Mouse (Mus musculus): ENCODE measurements at regions not wholly inside any gene's neighbourhood (a gene's known extent, or its start where the extent isn't known, plus 50 kb on each side); places are given as distances from the start of the nearest gene placed in this dataset.

GRCm38 (mm10) chr19:26994586-26995352 is 109.1 kb downstream of the Gm815 start:
- Histone ChIP-seq H3K9me3 (ENCODE audit: control insufficient read depth) (no peaks in the 10 kb centered on the region), H3K27me3 (replicated peaks; ENCODE audit: control insufficient read depth, insufficient read depth, low read length) (no peaks in the 10 kb centered on the region), H3K4me3 (ENCODE audit: low read depth, low read length) (no peak overlapping the region), H3K4me1 (replicated peaks; ENCODE audit: control insufficient read depth, insufficient read depth, low read length) (no peaks in the 10 kb centered on the region), H3K36me3 (ENCODE audit: control insufficient read depth, insufficient read depth) (no peaks in the 10 kb centered on the region), H3K27ac (ENCODE audit: low read depth, low read length) (no peak overlapping the region), H3K9ac (ENCODE audit: low read depth, low read length) (no peak overlapping the region), H3K4me2 (replicated peaks; ENCODE audit: low read depth) (no peak overlapping the region)
- TF ChIP-seq CTCF (IDR thresholded peaks at IDR 0.05; ENCODE audit: low read depth): no peak
- 76% methylated on average over 4 of the region's 4 CpGs for WGBS
- ATAC-seq: no peak

- no peak overlapping the region for H3K9ac ChIP-seq (ENCODE audit: low read depth, low read length)
- 74% methylated on average over 3 of the region's 3 CpGs for WGBS
- H3K36me3 ChIP-seq (ENCODE audit: control insufficient read depth, insufficient read depth): no peaks in the 10 kb centered on the region
- H3K4me2 ChIP-seq (replicated peaks; ENCODE audit: low read depth): no peak overlapping the region
- no peaks in the 10 kb centered on the region for H3K4me1 ChIP-seq (replicated peaks; ENCODE audit: control insufficient read depth, insufficient read depth, low read length)
- H3K27ac ChIP-seq (ENCODE audit: low read depth, low read length): no peak overlapping the region
- no peaks in the 10 kb centered on the region for H3K9me3 ChIP-seq (ENCODE audit: control insufficient read depth)
- TF ChIP-seq CTCF (IDR thresholded peaks at IDR 0.05; ENCODE audit: low read depth): no peak
- no peaks in the 10 kb centered on the region for H3K27me3 ChIP-seq (replicated peaks; ENCODE audit: control insufficient read depth, insufficient read depth, low read length)
- no peak for ATAC-seq
- H3K4me3 ChIP-seq (ENCODE audit: low read depth, low read length): no peak overlapping the region
Measured at GRCm38 (mm10) chr19:26999596-26999995, 113.9 kb downstream of the Gm815 start.

- no peak for ATAC-seq
- no peak for TF ChIP-seq CTCF (IDR thresholded peaks at IDR 0.05; ENCODE audit: low read depth)
- Histone ChIP-seq H3K9ac (ENCODE audit: low read depth, low read length) (no peak overlapping the region), H3K27ac (ENCODE audit: low read depth, low read length) (no peak overlapping the region), H3K36me3 (ENCODE audit: control insufficient read depth, insufficient read depth) (no peaks in the 10 kb centered on the region), H3K4me3 (ENCODE audit: low read depth, low read length) (no peak overlapping the region), H3K27me3 (replicated peaks; ENCODE audit: control insufficient read depth, insufficient read depth, low read length) (no peaks in the 10 kb centered on the region), H3K4me2 (replicated peaks; ENCODE audit: low read depth) (no peak overlapping the region), H3K4me1 (replicated peaks; ENCODE audit: control insufficient read depth, insufficient read depth, low read length) (no peaks in the 10 kb centered on the region), H3K9me3 (ENCODE audit: control insufficient read depth) (no peaks in the 10 kb centered on the region)
- WGBS: 76% methylated on average over 3 of the region's 3 CpGs
Measured at GRCm38 (mm10) chr19:27021930-27022329, 136.2 kb downstream of the Gm815 start.

GRCm38 (mm10) chr19:27022917-27023316 is 137.2 kb downstream of the Gm815 start:
- no peak for ATAC-seq
- no peaks in the 10 kb centered on the region for H3K27me3 ChIP-seq (replicated peaks; ENCODE audit: control insufficient read depth, insufficient read depth, low read length)
- H3K36me3 ChIP-seq (ENCODE audit: control insufficient read depth, insufficient read depth): no peaks in the 10 kb centered on the region
- no peak for TF ChIP-seq CTCF (IDR thresholded peaks at IDR 0.05; ENCODE audit: low read depth)
- H3K9ac ChIP-seq (ENCODE audit: low read depth, low read length): no peak overlapping the region
- H3K4me2 ChIP-seq (replicated peaks; ENCODE audit: low read depth): no peak overlapping the region
- H3K4me3 ChIP-seq (ENCODE audit: low read depth, low read length): no peak overlapping the region
- H3K9me3 ChIP-seq (ENCODE audit: control insufficient read depth): no peaks in the 10 kb centered on the region
- no peaks in the 10 kb centered on the region for H3K4me1 ChIP-seq (replicated peaks; ENCODE audit: control insufficient read depth, insufficient read depth, low read length)
- H3K27ac ChIP-seq (ENCODE audit: low read depth, low read length): no peak overlapping the region
- 71% methylated on average over 5 of the region's 5 CpGs for WGBS

GRCm38 (mm10) chr19:27028834-27029233 is 143.2 kb downstream of the Gm815 start:
- no peak for ATAC-seq
- Histone ChIP-seq H3K4me3 (ENCODE audit: low read depth, low read length) (no peak overlapping the region), H3K9me3 (ENCODE audit: control insufficient read depth) (no peaks in the 10 kb centered on the region), H3K4me1 (replicated peaks; ENCODE audit: control insufficient read depth, insufficient read depth, low read length) (no peaks in the 10 kb centered on the region), H3K27me3 (replicated peaks; ENCODE audit: control insufficient read depth, insufficient read depth, low read length) (no peaks in the 10 kb centered on the region), H3K36me3 (ENCODE audit: control insufficient read depth, insufficient read depth) (no peaks in the 10 kb centered on the region), H3K4me2 (replicated peaks; ENCODE audit: low read depth) (no peak overlapping the region), H3K9ac (ENCODE audit: low read depth, low read length) (no peak overlapping the region), H3K27ac (ENCODE audit: low read depth, low read length) (no peak overlapping the region)
- 76% methylated on average over 1 of the region's 1 CpGs for WGBS
- TF ChIP-seq CTCF (IDR thresholded peaks at IDR 0.05; ENCODE audit: low read depth): no peak

- WGBS: 53% methylated on average over 7 of the region's 7 CpGs
- no peak for ATAC-seq
- no peaks in the 10 kb centered on the region for H3K9me3 ChIP-seq (ENCODE audit: control insufficient read depth)
- H3K9ac ChIP-seq (ENCODE audit: low read depth, low read length): no peak overlapping the region
- H3K4me2 ChIP-seq (replicated peaks; ENCODE audit: low read depth): no peak overlapping the region
- no peaks in the 10 kb centered on the region for H3K4me1 ChIP-seq (replicated peaks; ENCODE audit: control insufficient read depth, insufficient read depth, low read length)
- H3K36me3 ChIP-seq (ENCODE audit: control insufficient read depth, insufficient read depth): no peaks in the 10 kb centered on the region
- H3K4me3 ChIP-seq (ENCODE audit: low read depth, low read length): no peak overlapping the region
- TF ChIP-seq CTCF (IDR thresholded peaks at IDR 0.05; ENCODE audit: low read depth): no peak
- no peak overlapping the region for H3K27ac ChIP-seq (ENCODE audit: low read depth, low read length)
- no peaks in the 10 kb centered on the region for H3K27me3 ChIP-seq (replicated peaks; ENCODE audit: control insufficient read depth, insufficient read depth, low read length)
Measured at GRCm38 (mm10) chr19:27031030-27031700, 145.5 kb downstream of the Gm815 start.

All from intestine, postnatal 0 days (tissue).